Mouse (Mus musculus) ES-E14 (cell line): ENCODE measurements at regions not wholly inside any gene's neighbourhood (a gene's known extent, or its start where the extent isn't known, plus 50 kb on each side); places are given as distances from the start of the nearest gene placed in this dataset.

Source experiments
- CHD2 ChIP-seq: IDR thresholded peaks from 2 replicates; pipeline ENCODE4 v1.6.1; 2014; ENCODE audit warnings: mild to moderate bottlenecking, low read depth, low read length, inconsistent platforms
- HCFC1 ChIP-seq: IDR thresholded peaks from 2 replicates; pipeline ENCODE4 v1.6.1; 2012; ENCODE audit warnings: low read length, inconsistent platforms, borderline replicate concordance; ENCODE audit not compliant: insufficient read depth
- MAFK ChIP-seq: IDR thresholded peaks from 2 replicates; pipeline ENCODE4 v1.6.1; 2014; ENCODE audit warnings: mild to moderate bottlenecking, low read depth, low read length, inconsistent platforms; ENCODE audit not compliant: insufficient read depth
- ZC3H11A ChIP-seq: IDR thresholded peaks from 2 replicates; pipeline ENCODE4 v1.6.1; 2012; ENCODE audit warnings: low read depth, mild to moderate bottlenecking, inconsistent platforms, low read length, borderline replicate concordance
- ZNF384 ChIP-seq: IDR thresholded peaks from 2 replicates; pipeline ENCODE4 v1.6.1; 2012; ENCODE audit warnings: low read depth, low read length, inconsistent platforms

GRCm38 (mm10) chr4:148380562-148380961, 64.0 kb downstream of the Ubiad1 start:
- no peak for TF ChIP-seq CHD2
- TF ChIP-seq ZNF384 = no peak
- no peak for TF ChIP-seq MAFK
- TF ChIP-seq HCFC1 = no peak
- TF ChIP-seq ZC3H11A = no peak
